Mouse (Mus musculus): ENCODE results near the gene Rbms1. TPM values are rescaled to one million over a fixed set of nuclear protein-coding genes. Genes with fewer than 3 reads are reported as not detected.

The Rbms1 gene
- total and polyA plus RNA-seq, 3 experiments = 10.1 to 27.4 TPM; not detected in 1

- no peak overlapping the region for H3K9ac ChIP-seq (ENCODE audit: control insufficient read depth, low read depth, low read length, poor library complexity, severe bottlenecking)
- no peak overlapping the region for H3K4me3 ChIP-seq (ENCODE audit: control insufficient read depth in 1 of 2, insufficient read depth in 1 of 2, low read depth in 2 of 2, low read length in 2 of 2)
- H3K9me3 ChIP-seq (replicated peaks; ENCODE audit: insufficient read depth, low read length) = no peaks in the 10 kb centered on the region
- H3K79me2 ChIP-seq (ENCODE audit: control insufficient read depth, insufficient read depth, low read length, poor library complexity) = no peaks in the 10 kb centered on the region
- H3K4me1 ChIP-seq (ENCODE audit: control insufficient read depth in 1 of 2, insufficient read depth in 2 of 2, low read length in 2 of 2) = no peaks in the 10 kb centered on the region
- DNase-seq (ENCODE audit: low read depth, low spot score) = no peak
- no peak overlapping the region for H3K27ac ChIP-seq (ENCODE audit: control insufficient read depth, low read depth, low read length)
- H3K27me3 ChIP-seq (ENCODE audit: control insufficient read depth in 1 of 2, insufficient read depth in 2 of 2, low read length in 2 of 2) = peaks cover 0 to 5% of the 10 kb centered on the region in 2 experiments; a peak in 2 of 4 replicates
- TF ChIP-seq MYB (IDR thresholded peaks at IDR 0.05; ENCODE audit: low read depth, low read length) (no peak), UBTF (IDR thresholded peaks at IDR 0.05; ENCODE audit: borderline replicate concordance, insufficient read depth, low read depth, low read length) (no peak), CHD1 (IDR thresholded peaks at IDR 0.05; ENCODE audit: low read depth, low read length) (no peak), TBP (IDR thresholded peaks at IDR 0.05; ENCODE audit: low read depth, low read length) (no peak), USF1 (IDR thresholded peaks at IDR 0.05; ENCODE audit: low read depth, low read length) (no peak), RCOR1 (IDR thresholded peaks at IDR 0.05; ENCODE audit: low read depth, low read length) (no peak), POLR2AphosphoS5 (IDR thresholded peaks at IDR 0.05; ENCODE audit: borderline replicate concordance, low read depth, low read length) (no peak), ZC3H11A (IDR thresholded peaks at IDR 0.05; ENCODE audit: low read depth, low read length) (no peak), USF2 (IDR thresholded peaks at IDR 0.05; ENCODE audit: borderline replicate concordance in 1 of 2, insufficient read depth in 1 of 2, low read depth in 1 of 2, low read length in 2 of 2) (no peak), RAD21 (IDR thresholded peaks at IDR 0.05; ENCODE audit: low read depth, low read length) (no peak), MAFK (IDR thresholded peaks at IDR 0.05; ENCODE audit: borderline replicate concordance, low read depth, low read length) (no peak), GABPA (IDR thresholded peaks at IDR 0.05; ENCODE audit: low read depth, low read length) (no peak), MAX (IDR thresholded peaks at IDR 0.05; ENCODE audit: low read length) (no peak)
- no peaks in the 10 kb centered on the region for H3K36me3 ChIP-seq (ENCODE audit: control insufficient read depth in 1 of 2, insufficient read depth in 2 of 2, low read length in 2 of 2)
These were observed 223.4 kb downstream of the Rbms1 start for GRCm38 (mm10) chr2:60739389-60740137.

- Histone ChIP-seq H3K79me2 (ENCODE audit: control insufficient read depth, insufficient read depth, low read length, poor library complexity) (no peaks in the 10 kb centered on the region), H3K4me1 (ENCODE audit: control insufficient read depth in 1 of 2, insufficient read depth in 2 of 2, low read length in 2 of 2) (no peaks in the 10 kb centered on the region), H3K4me3 (ENCODE audit: control insufficient read depth in 1 of 2, insufficient read depth in 1 of 2, low read depth in 2 of 2, low read length in 2 of 2) (no peak overlapping the region), H3K36me3 (ENCODE audit: control insufficient read depth in 1 of 2, insufficient read depth in 2 of 2, low read length in 2 of 2) (no peaks in the 10 kb centered on the region), H3K9me3 (replicated peaks; ENCODE audit: insufficient read depth, low read length) (no peaks in the 10 kb centered on the region), H3K27me3 (ENCODE audit: control insufficient read depth in 1 of 2, insufficient read depth in 2 of 2, low read length in 2 of 2) (no peaks in the 10 kb centered on the region), H3K27ac (ENCODE audit: control insufficient read depth, low read depth, low read length) (no peak overlapping the region), H3K9ac (ENCODE audit: control insufficient read depth, low read depth, low read length, poor library complexity, severe bottlenecking) (no peak overlapping the region)
- DNase-seq (ENCODE audit: low read depth, low spot score) = no peak
- TF ChIP-seq MYC (IDR thresholded peaks at IDR 0.05; ENCODE audit: low read depth, low read length) = no peak
- no peak for TF ChIP-seq EP300 (IDR thresholded peaks at IDR 0.05; ENCODE audit: low read depth in 1 of 2, low read length in 2 of 2)
- TF ChIP-seq SMC3 (IDR thresholded peaks at IDR 0.05; ENCODE audit: low read depth, low read length) = peak; percentile 58
- peak; percentile 47 for TF ChIP-seq RAD21 (IDR thresholded peaks at IDR 0.05; ENCODE audit: low read depth, low read length)
- TF ChIP-seq TCF12 (IDR thresholded peaks at IDR 0.05; ENCODE audit: low read depth, low read length) = no peak
- peak; percentile 33 for TF ChIP-seq ZC3H11A (IDR thresholded peaks at IDR 0.05; ENCODE audit: low read depth, low read length)
- no peak for TF ChIP-seq MYB (IDR thresholded peaks at IDR 0.05; ENCODE audit: low read depth, low read length)
- no peak for TF ChIP-seq ZKSCAN1 (IDR thresholded peaks at IDR 0.05; ENCODE audit: low read depth, low read length)
- TF ChIP-seq CTCF (IDR thresholded peaks at IDR 0.05 in 2 of 3, conservative IDR thresholded peaks at IDR 0.05 in 1 of 3; ENCODE audit: control insufficient read depth in 1 of 3, insufficient read depth in 1 of 3, low read depth in 2 of 3, low read length in 3 of 3, poor library complexity in 1 of 3, severe bottlenecking in 1 of 3) = peak in 2 of 3 experiments; percentile 41 to 44; a peak in 4 of 6 replicates
These were observed 232.1 kb downstream of the Rbms1 start for GRCm38 (mm10) chr2:60730929-60731328.
